Comparison of ENCODE assay signal across 23 mouse cellular contexts in the genomic region with DNA sequence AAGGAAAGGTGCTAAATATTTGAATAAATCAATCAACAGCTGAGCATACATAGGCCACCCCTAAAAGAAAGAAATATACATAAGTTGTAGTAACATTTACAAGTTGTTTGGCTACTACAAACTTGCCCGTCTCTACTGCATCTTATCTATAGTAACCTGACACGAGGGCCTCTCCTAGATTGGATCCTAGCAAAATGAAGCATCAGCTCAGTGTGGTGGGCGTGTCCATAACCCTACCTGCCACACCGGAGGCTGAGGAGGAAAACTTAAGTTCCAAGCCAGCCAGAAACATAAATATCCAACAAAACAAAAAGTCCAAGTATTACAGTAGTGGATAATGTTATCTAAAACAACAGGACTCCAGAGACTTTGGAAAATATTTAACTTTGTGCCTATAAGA.
"Had no signal": no experiment of that assay in that cellular context is flagged by ENCODE, and none has a peak within 500 bp of the region (broad histone marks: within the 10 kb centered on the region; RNA-seq: fewer than 3 reads in every experiment).

No protein-coding gene starts in this region.

- H3K9me3 ChIP-seq: hindbrain, embryonic 10.5 days; hindbrain, embryonic 12.5 days; intestine, embryonic 15.5 days; limb, embryonic 10.5 days; limb, embryonic 12.5 days had no signal

- H3K27me3 ChIP-seq: hindbrain, embryonic 12.5 days; intestine, embryonic 15.5 days; limb, embryonic 12.5 days had no signal

- DNase-seq: gastrocnemius, adult 2 months; gastrocnemius, postnatal 10 days; gastrocnemius, postnatal 25 days; heart, adult 2 months; heart, postnatal 10 days; heart, postnatal 4 days; kidney, adult 18-20 months; kidney, adult 8-10 months; kidney, postnatal 10 days; kidney, postnatal 25 days; kidney, postnatal 4 days had no signal

- ATAC-seq: hindbrain, embryonic 16.5 days; inflammation-experienced regulatory T-cells, adult 6 months; intestine, embryonic 15.5 days; intestine, postnatal 0 days had no signal

- H3K27ac ChIP-seq: gastrocnemius, adult 2 months; heart, adult 2 months; hindbrain, embryonic 10.5 days; hindbrain, embryonic 12.5 days; hindbrain, embryonic 14.5 days; intestine, embryonic 15.5 days; layer of hippocampus, adult 2 months; left cerebral cortex, adult 2 months; limb, embryonic 10.5 days; limb, embryonic 12.5 days had no signal

- H3K9ac ChIP-seq: hindbrain, embryonic 12.5 days; hindbrain, embryonic 14.5 days; intestine, embryonic 15.5 days; limb, embryonic 12.5 days had no signal

- H3K4me3 ChIP-seq: gastrocnemius, adult 2 months; heart, adult 2 months; hindbrain, embryonic 10.5 days; hindbrain, embryonic 12.5 days; intestine, embryonic 15.5 days; layer of hippocampus, adult 2 months; left cerebral cortex, adult 2 months; limb, embryonic 10.5 days; limb, embryonic 12.5 days had no signal

- H3K4me2 ChIP-seq: heart, embryonic 11.5 days; hindbrain, embryonic 12.5 days; hindbrain, embryonic 14.5 days; intestine, embryonic 15.5 days; limb, embryonic 12.5 days had no signal

- H3K4me1 ChIP-seq: hindbrain, embryonic 10.5 days; hindbrain, embryonic 12.5 days; intestine, embryonic 15.5 days; limb, embryonic 10.5 days; limb, embryonic 12.5 days had no signal
